Mouse (Mus musculus) E14TG2a.4 (cell line): ENCODE measurements around the gene Fignl1.

Experiments used
- CTCF ChIP-seq: conservative IDR thresholded peaks from 2 replicates; pipeline ENCODE4 v1.5.1; 2014; ENCODE audit warnings: low read length
- NANOG ChIP-seq: IDR thresholded peaks from 2 replicates; pipeline ENCODE4 v1.6.1; 2014; ENCODE audit warnings: borderline replicate concordance, low read length, mixed read lengths

DNA sequence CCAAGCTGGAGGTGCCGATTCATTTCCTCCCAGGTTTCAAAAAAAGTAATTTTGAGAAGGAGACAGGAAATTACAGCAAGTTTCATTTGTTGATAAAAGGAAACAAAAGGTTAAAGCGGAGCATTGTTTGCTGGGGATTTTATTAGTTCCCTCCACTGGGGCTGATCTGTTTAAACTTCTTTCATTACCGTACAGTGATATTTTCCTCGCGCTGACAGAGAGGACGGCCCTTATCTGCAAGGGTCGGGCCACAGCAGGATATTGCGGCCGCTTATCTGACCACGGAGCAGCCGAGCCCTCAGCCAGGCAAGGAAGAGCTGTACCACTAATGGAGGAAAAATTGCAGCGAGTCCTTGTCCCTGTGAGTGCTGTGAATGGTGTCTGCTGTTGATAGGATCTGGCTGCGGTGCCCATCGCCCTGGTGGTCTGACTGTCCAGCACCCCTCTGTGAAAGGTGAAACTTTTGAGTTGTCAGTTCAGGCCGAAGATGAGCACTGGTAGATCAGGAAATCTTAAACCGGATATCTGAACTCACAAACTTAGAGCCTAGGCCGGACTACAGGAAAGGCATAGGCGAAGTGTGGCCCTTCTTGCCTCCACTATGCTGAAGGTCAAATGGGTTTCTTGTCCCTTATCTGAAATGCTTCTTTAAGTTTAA lies 28.1 kb upstream of the Fignl1 start:
- TF ChIP-seq CTCF (no peak), NANOG (no peak)
